Mouse (Mus musculus): ENCODE data around the gene Prr5. TPM values are rescaled to one million over a fixed set of nuclear protein-coding genes. Genes with fewer than 3 reads are reported as not detected.

Prr5 gene
- polyA plus RNA-seq, 1 experiment from 2014 or later = 31.3 TPM

DNA sequence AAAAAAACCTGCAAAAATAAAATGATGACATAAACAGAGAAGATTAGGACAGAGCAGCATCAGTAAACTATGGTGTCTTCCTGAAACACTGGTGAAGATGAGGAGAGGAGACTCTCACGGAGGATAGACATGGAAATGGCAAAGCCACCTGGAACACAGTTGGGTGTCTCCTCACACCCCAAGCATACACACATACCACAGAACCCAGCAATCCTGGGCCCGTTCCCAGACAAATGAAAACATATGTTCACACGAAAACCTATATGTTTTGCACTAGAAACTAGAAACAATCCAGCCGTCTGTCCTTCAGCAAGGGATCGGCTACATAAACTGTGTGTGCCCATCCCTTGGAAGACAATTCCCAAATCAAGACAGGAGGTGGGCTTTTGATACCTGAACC is 9.6 kb upstream of the Prr5 start:
- H3K9ac ChIP-seq = no peak overlapping the region
- peaks cover 39% of the 10 kb centered on the region for H3K4me1 ChIP-seq (replicated peaks)
- H3K4me2 ChIP-seq = no peak overlapping the region
- ATAC-seq (ENCODE audit: low FRiP score, low read depth) = no peak
- H3K27ac ChIP-seq (replicated peaks) = no peak overlapping the region
- no peaks in the 10 kb centered on the region for H3K36me3 ChIP-seq
- no peak overlapping the region for H3K4me3 ChIP-seq
- no peaks in the 10 kb centered on the region for H3K9me3 ChIP-seq
- H3K27me3 ChIP-seq = no peaks in the 10 kb centered on the region
- 88% methylated on average over 5 of the region's 5 CpGs for WGBS

DNA sequence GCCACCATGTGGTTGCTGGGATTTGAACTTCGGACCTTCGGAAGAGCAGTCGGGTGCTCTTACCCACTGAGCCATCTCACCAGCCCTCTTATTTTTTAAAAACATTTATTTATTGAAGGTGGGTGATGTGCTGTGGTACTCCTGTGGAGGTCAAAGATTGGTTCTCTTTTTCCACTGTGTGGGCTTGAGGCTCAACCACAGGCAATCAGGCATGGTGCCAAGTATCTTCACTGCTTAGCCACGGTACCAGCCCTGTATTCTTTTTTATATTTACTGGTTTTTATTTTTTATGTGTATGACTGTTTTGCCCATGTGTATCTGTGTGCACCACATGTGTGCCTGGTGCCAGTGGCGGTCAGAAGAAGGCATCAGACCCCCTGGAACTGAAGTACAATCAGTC is 8.1 kb upstream of the Prr5 start:
- H3K36me3 ChIP-seq = no peaks in the 10 kb centered on the region
- H3K4me1 ChIP-seq (replicated peaks) = peaks cover 47% of the 10 kb centered on the region
- 82% methylated on average over 5 of the region's 5 CpGs for WGBS
- no peak overlapping the region for H3K4me3 ChIP-seq
- no peaks in the 10 kb centered on the region for H3K27me3 ChIP-seq
- no peak overlapping the region for H3K9ac ChIP-seq
- ATAC-seq (ENCODE audit: low FRiP score, low read depth) = no peak
- H3K4me2 ChIP-seq = no peak overlapping the region
- no peak overlapping the region for H3K27ac ChIP-seq (replicated peaks)
- H3K9me3 ChIP-seq = no peaks in the 10 kb centered on the region

DNA sequence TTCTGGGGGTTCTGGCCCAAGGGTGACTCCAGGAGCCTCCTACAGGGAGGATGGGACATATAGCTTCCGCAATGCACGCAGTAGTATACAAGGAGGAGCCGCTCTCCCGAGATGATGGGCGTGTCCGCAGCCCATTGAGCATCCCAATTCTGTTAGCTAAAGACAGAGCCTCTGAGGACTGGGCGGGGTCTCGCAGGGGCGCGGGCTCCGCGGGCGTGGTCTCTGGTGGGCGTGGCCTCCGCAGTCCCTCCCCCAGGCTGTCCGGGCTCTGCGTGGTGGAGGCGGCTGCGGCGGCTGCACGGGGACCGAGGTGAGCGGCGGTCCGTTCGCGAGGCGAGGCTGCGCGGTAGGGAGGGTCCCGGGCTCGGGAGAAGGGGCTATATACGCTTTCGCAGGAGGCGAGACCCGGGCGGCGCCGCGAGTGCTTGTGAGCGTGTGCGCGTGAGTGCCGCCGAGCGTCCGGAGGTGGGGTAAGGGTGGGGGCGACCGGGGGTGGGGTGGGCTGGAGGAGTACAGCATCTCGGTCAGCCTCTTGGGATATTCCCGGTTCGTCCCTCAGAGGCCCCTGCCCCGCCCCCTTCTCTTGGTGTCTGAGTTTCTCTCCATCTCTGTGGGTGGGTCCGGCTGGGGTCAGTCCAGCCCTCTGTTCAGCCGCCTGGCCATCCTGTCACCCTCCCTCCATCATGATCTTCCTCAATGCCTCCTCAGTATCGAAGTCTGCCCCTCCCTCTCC is 6.3 kb upstream of the Prr5 start:
- Histone ChIP-seq H3K4me1 (replicated peaks) (peaks cover 41% of the 10 kb centered on the region), H3K36me3 (no peaks in the 10 kb centered on the region), H3K4me2 (peak overlapping the region; percentile 73), H3K9ac (peak overlapping the region; percentile 76), H3K4me3 (peak overlapping the region; percentile 66), H3K27ac (replicated peaks) (peak overlapping the region; percentile 74), H3K27me3 (no peaks in the 10 kb centered on the region), H3K9me3 (no peaks in the 10 kb centered on the region)
- ATAC-seq (ENCODE audit: low FRiP score, low read depth) = peak; percentile 71
- WGBS = 1% methylated on average over 56 of the region's 56 CpGs

DNA sequence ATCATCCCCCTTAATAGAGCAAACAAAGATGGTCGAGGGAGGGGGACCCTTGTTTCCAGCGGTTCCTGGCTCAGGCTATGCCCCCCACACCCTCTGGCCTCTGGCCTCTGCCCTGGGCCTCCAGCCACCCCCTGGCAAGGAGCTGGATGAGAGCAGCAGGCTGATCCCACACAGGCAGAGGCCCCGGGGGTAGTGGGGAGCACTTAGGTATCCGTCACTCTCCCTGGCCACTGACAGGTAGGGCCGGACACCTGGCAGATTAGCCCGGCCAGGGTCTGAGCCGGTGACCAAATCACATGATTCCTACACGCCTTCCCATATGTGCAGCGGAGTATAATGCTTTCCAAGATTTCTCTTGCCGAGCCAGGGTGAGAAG is 5.7 kb upstream of the Prr5 start:
- Histone ChIP-seq H3K36me3 (no peaks in the 10 kb centered on the region), H3K27me3 (no peaks in the 10 kb centered on the region), H3K9me3 (no peaks in the 10 kb centered on the region), H3K4me1 (replicated peaks) (peaks cover 41% of the 10 kb centered on the region), H3K4me2 (peak overlapping the region; percentile 73), H3K27ac (replicated peaks) (peak overlapping the region; percentile 74), H3K9ac (peak overlapping the region; percentile 76), H3K4me3 (peak overlapping the region; percentile 66)
- 28% methylated on average over 10 of the region's 10 CpGs for WGBS
- ATAC-seq (ENCODE audit: low FRiP score, low read depth) = peak; percentile 31

DNA sequence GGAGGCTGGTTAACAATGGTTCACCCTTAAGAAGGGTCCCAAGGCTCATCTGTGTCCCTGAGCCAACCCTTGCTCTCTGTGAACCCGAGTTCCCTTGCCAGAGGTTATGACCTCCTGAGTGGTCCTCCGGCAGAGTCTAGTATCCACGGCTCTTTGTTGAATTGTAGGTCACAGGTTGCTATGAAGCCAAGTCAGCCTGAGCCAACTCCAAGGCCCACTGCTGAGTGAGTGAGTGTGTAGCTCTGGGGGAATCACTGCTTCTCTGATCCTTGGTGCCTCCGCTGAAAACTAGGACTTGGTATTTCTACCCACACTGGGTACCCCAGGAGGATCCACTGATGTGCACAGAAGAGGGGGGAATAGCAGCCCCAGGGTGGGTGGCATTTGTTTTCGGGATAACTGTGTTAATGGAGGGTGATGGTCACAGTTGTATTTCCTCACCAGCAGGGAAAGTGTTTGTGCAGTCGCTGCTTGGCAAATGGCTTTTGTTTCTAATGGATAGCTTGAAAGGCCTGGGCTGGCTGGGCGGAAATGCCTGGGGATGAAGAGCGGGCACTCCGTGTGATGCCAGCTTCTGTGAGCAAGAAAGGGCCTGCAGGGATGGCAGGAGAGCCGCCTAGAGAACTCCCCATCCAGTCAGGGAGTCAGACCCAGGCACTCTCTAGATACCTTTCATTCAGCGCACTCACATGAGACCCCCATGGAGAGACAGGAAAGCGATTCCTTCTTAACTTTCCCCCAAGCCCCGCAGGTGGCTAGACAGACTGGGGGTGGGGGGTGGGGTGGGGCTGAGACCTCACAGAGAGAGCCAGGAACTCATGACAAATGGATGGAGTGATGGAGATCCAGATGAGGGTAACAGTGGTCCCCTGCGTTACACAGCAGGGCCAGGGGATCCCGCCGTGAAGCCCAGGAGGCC is 4.6 kb upstream of the Prr5 start:
- peak overlapping the region; percentile 25 for H3K9ac ChIP-seq
- peaks cover 50% of the 10 kb centered on the region for H3K4me1 ChIP-seq (replicated peaks)
- peak overlapping the region; percentile 74 for H3K27ac ChIP-seq (replicated peaks)
- H3K4me2 ChIP-seq = peak overlapping the region; percentile 73
- peak; percentile 10 for ATAC-seq (ENCODE audit: low FRiP score, low read depth)
- H3K36me3 ChIP-seq = no peaks in the 10 kb centered on the region
- 15% methylated on average over 16 of the region's 16 CpGs for WGBS
- H3K4me3 ChIP-seq = peak overlapping the region; percentile 66
- no peaks in the 10 kb centered on the region for H3K27me3 ChIP-seq
- H3K9me3 ChIP-seq = no peaks in the 10 kb centered on the region

DNA sequence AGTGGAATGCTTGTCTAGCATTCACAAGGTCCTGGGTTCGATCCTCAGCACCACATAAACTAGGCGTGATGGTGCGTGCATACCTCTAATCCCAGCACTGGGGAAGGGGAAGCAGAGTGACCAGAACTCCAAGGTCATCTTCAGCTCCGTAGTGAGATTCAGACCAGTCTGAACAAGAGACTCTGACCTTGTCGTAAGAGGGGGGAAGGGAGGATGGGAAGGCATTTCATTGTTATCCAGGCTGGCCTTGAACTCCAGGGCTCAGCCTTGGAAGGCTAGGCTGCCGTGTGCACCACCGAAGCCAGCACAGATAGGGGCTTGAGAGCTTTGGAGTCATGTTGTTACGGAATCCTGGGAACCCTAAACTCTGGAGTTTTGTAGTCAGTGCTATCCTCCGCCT is 3.8 kb upstream of the Prr5 start:
- Histone ChIP-seq H3K36me3 (no peaks in the 10 kb centered on the region), H3K27me3 (no peaks in the 10 kb centered on the region), H3K4me1 (replicated peaks) (peaks cover 58% of the 10 kb centered on the region), H3K4me3 (no peak overlapping the region), H3K9me3 (no peaks in the 10 kb centered on the region), H3K4me2 (peak overlapping the region; percentile 73), H3K9ac (no peak overlapping the region), H3K27ac (replicated peaks) (peak overlapping the region; percentile 74)
- WGBS = 54% methylated on average over 9 of the region's 9 CpGs
- ATAC-seq (ENCODE audit: low FRiP score, low read depth) = no peak

DNA sequence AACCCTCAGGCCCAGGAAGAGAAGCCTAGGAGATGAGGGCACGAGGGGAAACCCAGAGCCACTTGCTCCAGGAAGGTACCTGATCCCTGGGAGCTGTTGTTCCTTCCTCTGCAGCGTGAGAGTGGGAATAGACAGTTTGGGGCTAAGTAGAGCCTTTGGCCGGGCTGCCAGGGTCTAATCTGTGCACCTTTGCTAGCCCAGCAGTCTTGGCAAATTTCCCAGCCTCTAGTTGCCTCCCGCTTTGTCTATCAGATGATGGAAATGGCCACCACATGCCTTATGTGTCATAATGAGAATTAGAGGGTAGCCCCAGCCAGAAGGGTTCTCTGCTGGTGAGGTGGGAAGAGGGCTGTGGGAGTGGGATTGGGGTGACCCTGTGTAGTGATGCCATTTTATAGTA is 3.4 kb upstream of the Prr5 start:
- ATAC-seq (ENCODE audit: low FRiP score, low read depth) = no peak
- H3K36me3 ChIP-seq = no peaks in the 10 kb centered on the region
- no peak overlapping the region for H3K9ac ChIP-seq
- no peak overlapping the region for H3K4me3 ChIP-seq
- H3K4me2 ChIP-seq = peak overlapping the region; percentile 73
- peaks cover 58% of the 10 kb centered on the region for H3K4me1 ChIP-seq (replicated peaks)
- no peaks in the 10 kb centered on the region for H3K27me3 ChIP-seq
- no peaks in the 10 kb centered on the region for H3K9me3 ChIP-seq
- WGBS = 39% methylated on average over 4 of the region's 4 CpGs
- peak overlapping the region; percentile 74; the same call in 1 of the 2 replicates for H3K27ac ChIP-seq (replicated peaks)

DNA sequence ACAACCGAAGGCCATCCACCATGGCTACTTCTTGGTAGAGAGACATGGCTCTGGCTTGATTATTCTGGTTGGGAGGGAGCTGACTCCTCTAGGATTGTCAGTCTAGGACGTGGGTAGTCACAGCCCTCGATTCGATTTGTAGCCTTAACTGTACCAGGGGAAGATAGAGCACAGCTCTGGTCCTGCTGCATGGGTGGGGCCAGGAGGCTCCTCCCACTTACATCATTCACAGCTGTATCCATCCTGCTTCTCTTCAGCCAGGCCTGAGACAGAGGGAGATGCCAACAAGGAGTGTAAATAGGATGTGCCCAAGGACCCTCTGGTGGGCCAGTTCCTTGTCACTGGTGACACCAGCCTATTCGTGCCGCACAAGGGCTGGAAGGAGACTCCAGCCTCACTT is 1.8 kb upstream of the Prr5 start:
- Histone ChIP-seq H3K4me2 (no peak overlapping the region), H3K9me3 (no peaks in the 10 kb centered on the region), H3K27me3 (no peaks in the 10 kb centered on the region), H3K4me3 (no peak overlapping the region), H3K36me3 (no peaks in the 10 kb centered on the region), H3K27ac (replicated peaks) (no peak overlapping the region), H3K9ac (no peak overlapping the region), H3K4me1 (replicated peaks) (peaks cover 60% of the 10 kb centered on the region)
- 81% methylated on average over 6 of the region's 6 CpGs for WGBS
- no peak for ATAC-seq (ENCODE audit: low FRiP score, low read depth)

DNA sequence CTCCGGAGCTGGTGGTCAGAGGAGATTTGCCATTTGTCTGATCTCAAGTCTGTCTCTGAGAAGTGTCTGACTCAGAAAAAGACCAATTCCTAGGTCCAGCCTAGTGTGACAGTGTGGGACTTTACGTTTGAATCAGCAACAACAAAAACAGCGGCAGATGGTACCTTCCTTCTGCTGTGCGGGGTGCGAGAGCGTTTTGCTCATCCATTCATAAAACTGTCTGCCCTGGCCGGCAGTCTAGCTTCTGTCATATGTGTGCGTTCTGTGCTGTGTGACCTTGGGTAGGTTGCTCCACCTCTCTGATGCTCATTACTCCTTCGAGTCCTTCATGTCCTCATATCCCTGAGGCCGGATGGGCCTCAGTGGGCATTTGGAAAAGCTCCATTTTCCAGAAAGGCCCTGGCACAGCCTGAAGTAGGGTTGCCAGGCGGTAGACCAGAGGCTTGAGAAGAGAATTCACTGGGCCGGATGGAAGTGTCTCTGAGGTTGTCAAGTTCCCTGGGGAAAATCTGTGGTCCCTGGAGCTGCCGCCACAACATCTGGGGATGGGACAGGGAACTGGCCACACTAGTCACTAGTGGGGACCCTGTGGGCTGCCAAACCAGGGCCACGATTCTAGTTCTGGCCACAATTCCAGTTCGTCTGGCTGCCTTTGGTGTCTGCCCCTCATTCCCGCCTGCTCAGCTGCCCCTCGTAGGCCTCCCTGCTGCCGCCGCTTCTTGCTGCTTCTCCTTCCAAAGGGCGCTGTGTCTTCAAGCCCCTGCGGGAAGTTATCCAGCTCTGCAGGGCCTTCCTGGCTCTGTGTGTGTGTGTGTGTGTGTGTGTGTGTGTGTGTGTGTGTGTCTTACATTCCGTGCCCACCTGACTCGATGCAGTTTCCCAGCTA is 594 bp downstream of the Prr5 start:
- H3K27ac ChIP-seq (replicated peaks) = no peak overlapping the region
- H3K4me1 ChIP-seq (replicated peaks) = peaks cover 39% of the 10 kb centered on the region
- WGBS = 74% methylated on average over 22 of the region's 23 CpGs
- H3K4me3 ChIP-seq = no peak overlapping the region
- H3K4me2 ChIP-seq = no peak overlapping the region
- no peaks in the 10 kb centered on the region for H3K9me3 ChIP-seq
- H3K36me3 ChIP-seq = no peaks in the 10 kb centered on the region
- no peaks in the 10 kb centered on the region for H3K27me3 ChIP-seq
- no peak for ATAC-seq (ENCODE audit: low FRiP score, low read depth)
- H3K9ac ChIP-seq = no peak overlapping the region

DNA sequence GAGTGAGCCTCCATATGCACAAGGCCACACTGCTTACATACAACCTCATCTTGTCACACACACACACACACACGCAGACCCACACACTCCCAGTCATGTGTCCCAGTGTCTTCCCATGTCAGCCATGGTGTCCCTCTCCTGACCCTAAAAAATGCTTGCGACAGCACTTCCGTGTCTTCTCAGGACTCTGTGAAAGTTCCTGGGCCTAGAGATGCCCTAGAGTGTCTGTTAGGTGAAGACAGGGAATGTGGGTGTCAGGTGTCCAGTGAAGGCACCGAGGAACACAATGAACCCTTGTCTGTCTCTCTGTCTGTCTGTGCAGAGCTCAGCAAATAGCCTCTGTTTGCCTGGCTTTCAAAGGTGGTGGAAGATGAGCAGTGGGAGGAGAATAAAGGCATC is 1.2 kb downstream of the Prr5 start:
- no peak for ATAC-seq (ENCODE audit: low FRiP score, low read depth)
- 84% methylated on average over 4 of the region's 4 CpGs for WGBS
- H3K36me3 ChIP-seq = no peaks in the 10 kb centered on the region

DNA sequence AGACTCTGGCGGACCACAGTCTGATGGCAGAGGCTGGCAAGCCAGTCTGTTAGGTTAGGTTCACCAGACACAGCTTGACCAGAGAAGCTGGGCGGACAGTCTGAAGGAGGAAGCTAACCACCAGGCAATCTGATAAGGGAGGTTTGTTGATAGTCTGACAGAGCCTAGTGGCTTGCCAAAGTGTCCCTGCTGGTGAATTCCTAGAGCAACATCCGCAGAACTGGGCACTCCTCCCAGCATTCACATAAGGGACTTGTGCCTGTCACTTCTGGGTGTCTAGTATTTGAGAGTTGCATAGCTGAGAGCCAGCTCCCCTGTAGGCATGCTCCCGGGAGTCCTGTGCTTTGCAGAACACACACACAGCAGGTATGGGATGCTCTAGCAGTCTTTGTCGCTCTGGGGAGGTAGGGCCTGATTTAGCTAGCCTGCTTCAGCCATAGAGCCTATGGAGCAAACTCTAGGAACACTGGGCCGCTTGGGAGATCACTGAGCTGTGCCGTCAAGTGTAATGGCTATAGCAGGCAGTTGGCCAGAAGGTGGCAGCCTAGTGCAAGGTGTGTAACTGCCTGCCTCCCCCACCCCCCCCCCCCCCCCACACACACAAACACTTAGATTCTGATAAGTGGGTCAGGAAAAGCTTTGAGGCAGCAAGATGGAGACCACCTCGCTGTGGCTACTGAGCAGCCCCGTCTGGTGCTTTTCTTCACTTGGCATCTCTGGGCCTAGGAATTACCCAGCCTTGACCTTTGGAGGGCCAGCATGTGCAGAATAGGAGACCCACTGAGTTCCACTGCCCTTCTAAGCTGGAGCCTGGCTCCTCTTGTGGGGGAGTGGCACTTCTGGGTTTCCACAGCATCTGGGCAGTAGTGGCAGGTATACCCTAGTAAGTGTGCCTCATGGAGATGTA is 2.2 kb downstream of the Prr5 start:
- Histone ChIP-seq H3K4me2 (no peak overlapping the region), H3K9me3 (no peaks in the 10 kb centered on the region), H3K27ac (replicated peaks) (no peak overlapping the region), H3K36me3 (no peaks in the 10 kb centered on the region), H3K9ac (no peak overlapping the region), H3K27me3 (no peaks in the 10 kb centered on the region), H3K4me1 (replicated peaks) (peaks cover 23% of the 10 kb centered on the region), H3K4me3 (no peak overlapping the region)
- ATAC-seq (ENCODE audit: low FRiP score, low read depth) = no peak
- WGBS = 47% methylated on average over 9 of the region's 9 CpGs

More for the DNA sequence above, 1.2 kb downstream of the Prr5 start:
- H3K9me3 ChIP-seq = no peaks in the 10 kb centered on the region
- no peaks in the 10 kb centered on the region for H3K27me3 ChIP-seq
- no peak overlapping the region for H3K9ac ChIP-seq
- H3K4me1 ChIP-seq (replicated peaks) = peaks cover 33% of the 10 kb centered on the region
- no peak overlapping the region for H3K4me2 ChIP-seq
- H3K4me3 ChIP-seq = no peak overlapping the region
- no peak overlapping the region for H3K27ac ChIP-seq (replicated peaks)

All from hindbrain, embryonic 15.5 days (tissue).